Mouse (Mus musculus): ENCODE data around the gene Sgms1. TPM values are rescaled to one million over a fixed set of nuclear protein-coding genes. Genes with fewer than 3 reads are reported as not detected.

The Sgms1 gene
- total RNA-seq, 2 experiments from 2014 or later: 53.6 to 64.1 TPM

DNA sequence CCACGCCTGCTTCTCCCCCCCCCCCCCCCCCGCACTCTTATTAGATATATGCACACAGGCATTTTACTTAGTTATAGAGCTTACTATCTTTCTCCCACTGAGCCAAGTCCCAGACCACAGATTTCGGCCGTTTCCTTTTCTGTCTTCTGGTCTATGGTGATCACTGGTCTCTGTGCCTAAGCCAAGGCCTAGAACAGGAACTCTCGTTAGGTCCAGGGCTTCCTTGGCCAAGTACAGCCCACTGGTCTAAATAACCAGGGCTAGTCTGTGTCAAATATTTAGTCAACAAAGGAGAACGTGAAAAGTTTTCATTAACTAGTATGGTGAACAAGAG is 150.1 kb downstream of the Sgms1 start:
- DNase-seq: no peak

DNA sequence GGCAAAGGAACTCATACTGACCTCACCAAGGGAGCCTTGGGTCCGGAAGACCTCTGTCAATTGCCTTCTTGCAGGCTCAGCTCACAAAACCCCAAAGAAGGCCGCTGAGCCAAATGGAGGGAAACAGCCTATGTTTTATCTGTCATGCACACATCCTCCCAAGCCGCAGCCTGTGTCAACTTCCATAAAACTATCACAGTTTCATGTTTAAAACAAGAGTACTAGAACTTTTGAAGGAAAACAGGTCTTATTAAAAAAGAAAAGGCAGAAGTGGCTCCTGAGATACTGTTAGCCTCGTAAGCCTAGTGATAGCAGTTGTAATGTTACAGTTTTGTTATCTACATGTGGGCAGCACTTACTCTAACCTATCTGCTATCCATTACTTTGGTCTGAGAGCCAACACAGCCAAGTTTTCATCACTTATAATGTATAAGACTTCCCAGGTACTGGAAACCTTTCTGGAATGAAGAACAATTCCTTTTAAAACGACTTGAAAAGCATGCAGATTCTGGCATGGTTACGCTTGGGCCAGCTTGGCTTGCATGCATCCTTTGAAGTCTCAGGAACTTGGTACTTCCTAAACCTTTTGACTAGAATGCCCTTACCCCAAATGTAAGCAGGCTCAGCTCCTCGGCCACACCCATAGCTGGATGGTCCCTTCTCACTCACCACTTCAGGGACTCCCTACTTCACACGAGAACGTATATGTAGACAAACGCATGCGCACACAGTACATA is 150.6 kb downstream of the Sgms1 start:
- no peak for DNase-seq

- DNase-seq: no peak
These were observed 151.8 kb downstream of the Sgms1 start for GRCm38 (mm10) chr19:32237685-32238084.

- DNase-seq: no peak
These were observed 152.3 kb downstream of the Sgms1 start for GRCm38 (mm10) chr19:32237173-32237583.

DNA sequence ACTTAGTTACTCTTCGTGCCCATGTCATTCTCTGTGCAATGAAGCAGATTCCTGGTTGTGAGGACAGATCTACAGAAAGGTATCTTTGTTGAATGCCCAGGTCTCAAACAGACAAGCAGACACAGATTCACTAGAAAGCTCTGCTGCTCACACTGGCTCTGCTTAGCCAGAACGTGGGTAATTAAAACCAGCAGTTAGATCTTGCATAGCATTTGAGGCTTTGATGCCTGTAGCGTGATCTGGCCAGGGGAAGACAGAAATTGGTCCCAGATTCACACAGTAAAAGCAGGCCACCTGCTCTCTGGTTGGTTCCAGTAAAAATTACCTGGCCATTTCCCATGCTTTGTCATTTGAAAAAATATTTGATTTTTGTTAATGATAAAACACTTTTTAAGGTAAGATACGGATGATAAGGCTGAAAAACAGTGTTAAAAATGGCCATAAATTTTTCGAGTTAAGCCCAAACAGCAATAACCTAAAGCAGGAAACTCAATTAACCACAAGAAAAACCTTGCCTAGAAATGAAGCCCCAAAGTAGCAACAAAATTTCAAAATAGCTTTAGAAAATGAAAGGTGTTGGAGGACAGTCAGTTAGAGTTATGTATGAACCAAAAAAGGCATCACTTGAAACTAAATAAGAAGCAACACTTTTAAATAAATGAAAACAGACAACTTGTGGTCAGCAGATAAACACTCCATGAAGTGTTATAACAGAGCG is 154.6 kb downstream of the Sgms1 start:
- no peak for DNase-seq

DNA sequence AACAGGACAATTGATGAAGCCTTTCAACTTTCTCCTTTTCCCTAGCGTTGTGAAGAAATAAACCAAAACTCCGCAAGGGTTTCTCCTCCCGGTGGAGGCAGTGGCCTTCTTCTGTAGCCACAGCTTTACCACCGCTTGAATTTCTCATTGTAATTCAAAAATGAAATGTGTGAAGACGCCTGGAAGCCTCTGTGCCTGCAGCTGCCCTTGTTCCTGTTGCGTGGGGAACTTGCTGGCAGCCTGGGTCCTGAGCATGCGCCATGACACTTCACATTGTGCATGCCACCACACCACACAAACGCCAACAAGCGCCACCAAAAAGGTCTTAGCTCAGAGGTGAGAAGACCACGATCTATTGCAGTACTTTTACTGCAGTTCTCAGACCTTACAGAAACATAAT is 158.2 kb downstream of the Sgms1 start:
- peak; percentile 24 to 37 for DNase-seq

GRCm38 (mm10) chr19:32230798-32231197 is 158.7 kb downstream of the Sgms1 start:
- no peak for DNase-seq

DNA sequence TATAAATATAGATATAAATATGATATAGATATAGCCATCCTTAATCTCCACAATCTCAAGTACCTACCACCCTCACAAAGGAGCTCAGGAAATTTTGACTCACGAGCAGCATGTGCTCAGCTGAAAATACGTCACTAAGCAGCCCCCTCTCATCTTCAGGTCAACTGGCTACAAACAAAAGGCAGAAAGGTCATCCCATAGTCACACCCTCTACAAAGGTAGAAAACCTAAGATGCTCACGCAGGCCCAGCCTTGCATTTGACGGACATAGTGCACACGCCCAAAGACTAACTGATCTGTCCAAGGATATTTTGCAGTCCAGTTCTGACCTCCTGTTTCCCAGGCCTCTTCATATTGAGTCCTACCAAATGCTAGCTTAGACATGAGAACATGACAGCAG is 159.2 kb downstream of the Sgms1 start:
- no peak for DNase-seq

DNA sequence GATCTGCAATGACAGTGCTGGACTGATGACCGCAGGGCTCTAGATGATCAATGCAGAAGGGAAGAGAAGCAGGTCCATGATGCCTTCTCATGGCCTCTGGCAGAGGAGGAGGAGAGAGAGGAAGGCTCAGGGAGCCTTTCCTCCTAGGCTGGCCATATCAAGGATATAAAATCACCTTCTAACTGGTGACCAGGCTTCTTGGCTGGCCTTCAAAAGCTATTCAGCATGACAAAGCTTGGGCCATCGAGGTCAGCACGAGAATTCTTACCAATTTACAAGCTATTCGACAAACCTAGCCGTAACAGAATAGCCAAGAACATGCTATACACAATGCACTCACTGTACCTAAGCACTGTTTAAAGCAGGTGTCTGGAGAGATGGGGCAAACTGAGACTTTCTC is 159.7 kb downstream of the Sgms1 start:
- DNase-seq: no peak

DNA sequence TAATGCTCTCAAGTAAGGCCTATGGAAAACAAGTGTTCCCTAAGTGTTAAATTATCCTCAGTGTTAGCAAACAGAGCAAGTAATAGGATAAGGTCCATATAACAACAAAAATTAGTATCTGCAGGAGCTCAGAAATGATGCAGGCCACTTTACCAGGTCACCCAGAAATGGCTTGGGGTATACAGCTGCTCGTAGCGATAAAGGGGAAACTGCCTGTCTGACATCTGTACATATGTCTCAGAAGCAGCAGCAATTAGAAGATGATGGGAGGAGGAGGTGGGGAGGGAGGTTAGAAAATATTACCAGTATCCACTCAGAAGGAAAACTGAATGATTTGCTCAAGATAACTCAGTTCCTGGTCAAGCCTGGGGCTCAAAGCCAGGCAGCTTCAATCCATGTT is 162.3 kb downstream of the Sgms1 start:
- no peak for DNase-seq

DNA sequence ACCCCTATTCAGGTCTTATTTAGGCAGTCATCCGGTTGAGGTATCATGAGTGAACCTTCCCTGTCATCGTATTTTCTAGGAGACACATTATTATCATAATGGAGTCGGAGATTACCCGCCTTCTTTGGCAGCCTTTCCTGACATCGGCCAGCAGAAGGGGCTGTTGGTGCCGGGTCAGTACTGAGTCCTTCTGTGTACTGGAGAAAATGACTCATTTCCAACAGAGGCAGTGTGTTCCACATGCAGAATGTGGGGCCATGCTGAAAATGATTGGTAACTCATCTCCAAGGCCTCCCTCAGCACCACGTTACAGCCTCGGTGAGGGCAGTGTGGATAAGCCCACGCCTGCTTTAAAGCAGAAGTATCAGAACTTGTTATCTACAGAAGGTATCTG is 164.4 kb downstream of the Sgms1 start:
- no peak for DNase-seq

DNA sequence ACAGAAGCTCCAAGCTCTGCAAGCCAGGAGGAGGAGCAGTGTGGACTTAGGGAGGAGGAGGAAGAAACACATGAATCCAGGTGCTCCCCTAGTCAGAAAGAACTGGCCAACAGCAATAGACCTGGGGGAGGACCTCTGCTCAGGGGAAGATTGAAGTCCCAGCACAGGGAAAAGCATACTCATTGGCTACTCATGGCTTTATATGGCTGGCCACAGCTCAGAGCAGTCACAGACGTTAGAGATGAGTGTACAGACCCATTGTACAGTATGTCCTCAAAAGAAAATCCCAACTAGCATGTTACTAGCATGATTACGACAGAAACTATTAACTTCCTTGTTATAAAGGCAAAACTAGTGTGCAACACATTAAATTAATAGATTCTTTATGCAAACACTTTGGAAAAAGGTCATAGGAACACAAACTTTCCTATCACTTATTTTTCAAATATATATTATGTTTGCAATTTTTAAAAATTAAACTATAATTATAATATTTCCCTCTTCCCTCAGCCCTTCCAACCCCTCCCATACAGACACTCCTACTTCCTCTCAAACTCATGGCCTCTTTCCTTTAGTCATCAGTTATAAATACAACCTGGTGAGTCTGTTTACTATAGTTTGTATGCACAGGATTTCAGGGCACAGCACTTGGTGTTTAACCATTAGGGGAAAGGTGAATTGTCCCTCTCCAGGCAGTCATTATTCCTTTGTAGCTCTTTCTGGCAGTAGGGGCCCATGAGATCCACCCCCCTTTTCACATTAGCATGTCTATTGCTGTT is 165.0 kb downstream of the Sgms1 start:
- DNase-seq: no peak

DNA sequence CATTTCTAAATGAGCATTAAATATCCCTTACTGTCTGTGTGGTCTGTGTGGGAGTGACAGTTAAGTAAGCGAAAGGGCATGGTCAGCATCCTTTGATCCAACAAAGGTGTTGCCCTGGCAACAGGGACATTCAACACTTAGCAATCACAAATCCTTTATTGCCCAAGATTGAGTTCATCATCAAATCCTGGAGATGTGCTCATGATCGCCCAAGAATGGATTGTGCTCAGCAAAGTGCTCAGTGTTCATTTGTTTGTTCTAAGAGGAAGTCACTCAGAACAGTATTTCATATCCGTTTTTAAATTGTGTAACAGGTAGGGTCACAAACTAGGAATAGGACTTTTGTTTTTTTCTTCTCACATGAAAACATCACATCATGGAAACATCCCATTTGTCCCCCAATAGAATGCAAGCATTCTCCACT is 165.8 kb downstream of the Sgms1 start:
- DNase-seq: no peak

DNA sequence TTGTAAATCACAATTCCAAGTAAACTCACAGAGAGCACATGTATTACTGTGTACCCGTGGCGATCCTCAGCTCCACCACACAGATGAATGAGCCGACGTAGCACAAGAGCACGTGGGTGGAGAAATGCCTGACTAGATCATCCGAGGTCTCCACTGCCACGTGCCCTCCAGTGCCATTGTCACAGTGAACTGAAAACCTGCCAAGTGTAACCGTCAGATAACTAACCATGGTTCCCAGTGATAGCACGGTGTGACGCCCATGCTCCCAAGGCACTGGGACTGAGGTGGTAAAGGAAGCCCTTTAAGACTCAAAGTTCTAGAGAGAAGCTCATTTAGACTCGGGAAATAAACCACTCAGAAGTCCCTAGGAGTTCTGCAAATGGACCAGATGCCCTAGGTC is 167.4 kb downstream of the Sgms1 start:
- DNase-seq: no peak

DNA sequence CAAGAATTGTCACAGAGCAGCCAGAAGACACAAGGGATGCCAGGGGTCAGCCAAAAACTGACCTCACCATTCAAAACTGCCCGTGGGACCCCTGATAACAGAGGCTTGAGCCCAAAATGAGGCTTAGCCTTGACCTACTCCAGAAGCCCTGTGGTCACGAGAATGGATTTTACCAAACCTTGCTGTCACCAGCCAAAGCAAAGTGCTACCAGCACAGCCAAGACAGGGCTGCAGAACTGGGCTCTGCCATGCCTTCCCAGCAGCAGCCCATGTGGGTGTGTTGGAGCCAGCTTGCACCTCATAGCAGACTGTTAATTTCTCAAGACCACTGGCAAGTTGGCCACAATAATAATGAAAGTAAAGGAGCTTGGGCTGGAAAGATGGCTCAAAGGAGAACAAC is 168.5 kb downstream of the Sgms1 start:
- DNase-seq: no peak

GRCm38 (mm10) chr19:32216710-32217109 is 172.8 kb downstream of the Sgms1 start:
- DNase-seq: no peak

- no peak for DNase-seq
These were observed 174.4 kb downstream of the Sgms1 start for GRCm38 (mm10) chr19:32214905-32215806.

DNA sequence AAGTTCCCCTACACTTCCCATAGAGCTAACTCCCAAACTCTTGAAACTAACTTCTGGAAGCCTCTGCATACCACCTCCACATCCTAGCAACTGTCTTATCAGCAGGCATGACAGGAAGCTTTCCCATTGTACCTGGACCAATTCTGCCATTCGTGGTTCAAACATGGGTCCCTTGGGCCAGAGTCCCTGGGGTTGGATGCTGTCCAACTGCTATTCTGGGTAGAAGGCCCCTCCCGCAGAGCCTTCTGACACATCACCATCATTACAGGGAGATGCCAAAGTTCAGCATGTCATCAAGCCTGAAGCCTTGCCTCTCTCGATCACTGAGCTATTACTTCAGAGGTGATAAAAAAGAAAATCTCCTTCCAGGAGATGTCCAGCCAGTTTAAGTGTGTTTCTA is 175.9 kb downstream of the Sgms1 start:
- no peak for DNase-seq

- no peak for DNase-seq
These were observed 178.3 kb downstream of the Sgms1 start for GRCm38 (mm10) chr19:32211293-32211585.

DNA sequence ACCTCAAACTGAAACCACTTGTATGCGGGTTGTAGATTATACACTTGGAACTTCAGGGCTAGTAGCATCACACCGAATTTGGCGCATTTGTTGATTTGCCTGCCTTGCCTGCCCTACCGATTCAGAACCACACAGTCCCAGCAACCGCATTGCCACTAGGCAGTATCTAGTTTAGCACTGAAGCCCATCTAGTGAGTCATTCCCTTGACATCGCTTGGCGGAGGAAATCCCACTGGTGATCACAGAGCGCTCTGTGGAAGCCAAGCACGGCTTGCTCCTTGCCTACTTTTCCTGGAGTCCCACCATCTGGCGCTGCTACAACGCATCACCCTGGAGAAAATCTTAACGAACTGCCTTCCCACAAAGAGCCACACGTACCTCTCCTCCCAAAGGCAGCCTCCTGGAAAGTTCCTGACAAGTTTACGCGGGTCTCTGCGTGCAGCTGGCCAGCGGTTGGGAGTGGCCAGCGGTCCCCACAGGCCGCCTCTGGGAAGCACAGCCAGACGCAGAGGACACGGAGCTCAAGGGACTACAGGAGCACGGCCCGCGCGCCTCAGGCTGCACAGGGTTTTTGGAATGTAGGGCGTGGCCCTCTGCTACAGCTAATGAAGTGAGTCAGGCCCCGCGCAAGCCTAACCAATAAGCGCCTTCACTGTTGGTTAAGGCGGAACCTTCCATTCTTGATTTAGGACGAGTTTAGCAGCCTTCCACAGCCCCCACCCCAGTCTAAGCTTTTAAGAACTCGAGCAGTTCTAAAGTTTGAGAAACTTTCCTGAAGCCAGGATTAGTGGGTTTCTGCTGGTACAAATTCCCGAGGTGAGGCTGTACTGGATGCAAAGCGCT is 178.8 kb downstream of the Sgms1 start:
- DNase-seq: peak; percentile 32 to 35

DNA sequence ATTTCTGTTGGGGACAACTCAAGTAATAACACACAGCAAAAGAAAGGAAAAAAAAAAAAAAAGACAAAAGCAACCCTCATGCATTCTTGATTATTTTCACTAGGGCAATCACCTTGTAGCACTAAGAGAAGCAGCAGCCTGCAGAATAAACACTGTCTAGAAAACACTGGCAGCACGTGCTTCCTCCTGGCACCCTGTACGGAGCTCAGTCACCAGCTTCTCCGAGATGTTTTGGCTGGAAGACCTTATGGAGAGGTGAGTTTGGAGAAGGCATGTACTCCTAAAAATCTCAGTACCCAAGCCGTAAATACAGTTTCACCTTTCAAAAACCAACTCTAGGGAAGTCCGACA is 179.4 kb downstream of the Sgms1 start:
- DNase-seq: no peak

Data from layer of hippocampus, postnatal 36 days (tissue).